Mouse (Mus musculus) heart, adult 2 months (tissue): ENCODE results near the gene Tnni3k. TPM values are rescaled to one million over a fixed set of nuclear protein-coding genes. Genes with fewer than 3 reads are reported as not detected.

Experiments used
- DNase-seq, 2 experiments: peaks; one replicate each; pipeline ENCODE4 v3.0.0; 2021
- H3K27ac ChIP-seq: fragments of 200-600 bp; 2 replicates; pipeline ENCODE4 v1.8.1; 2022
- H3K27me3 ChIP-seq: fragments of 200-500 bp; 2 replicates; pipeline ENCODE4 v1.6.1; 2012; ENCODE audit warnings: mild to moderate bottlenecking, low read length, inconsistent platforms, mixed read lengths; ENCODE audit not compliant: control insufficient read depth, insufficient read depth
- H3K36me3 ChIP-seq: fragments of 200-500 bp; 2 replicates; pipeline ENCODE4 v1.6.1; 2012; ENCODE audit warnings: low read length, inconsistent platforms; ENCODE audit not compliant: control insufficient read depth, insufficient read depth
- H3K4me1 ChIP-seq: fragments of 200-500 bp; 2 replicates; pipeline ENCODE4 v1.6.1; 2011; ENCODE audit warnings: low read length; ENCODE audit not compliant: control insufficient read depth, insufficient read depth
- H3K4me3 ChIP-seq: fragments of 200-600 bp; 2 replicates; pipeline ENCODE4 v1.8.1; 2022
- H3K79me2 ChIP-seq: fragments of 200-500 bp; replicated peaks from 2 replicates; pipeline ENCODE4 v1.6.1; 2012; ENCODE audit warnings: mild to moderate bottlenecking, inconsistent platforms, low read length, moderate library complexity, mixed read lengths; ENCODE audit not compliant: control insufficient read depth, insufficient read depth
- H3K9ac ChIP-seq: fragments of 200-500 bp; 2 replicates; pipeline ENCODE4 v1.6.1; 2012; ENCODE audit warnings: low read depth, mild to moderate bottlenecking, control low read depth, inconsistent platforms, low read length, mixed read lengths
- CTCF ChIP-seq: fragments of 200-600 bp; IDR thresholded peaks from 2 replicates; pipeline ENCODE4 v1.8.1; 2022; ENCODE audit warnings: antibody characterized with exemption, mild to moderate bottlenecking, moderate library complexity
- EP300 ChIP-seq: fragments of 200-500 bp; IDR thresholded peaks from 2 replicates; pipeline ENCODE4 v1.6.1; 2011; ENCODE audit warnings: low read depth, low read length, control low read depth; ENCODE audit not compliant: insufficient read depth
- POLR2A ChIP-seq: fragments of 200-500 bp; IDR thresholded peaks from 2 replicates; pipeline ENCODE4 v1.6.1; 2011; ENCODE audit warnings: mild to moderate bottlenecking, low read depth, low read length, control low read depth; ENCODE audit not compliant: insufficient read depth
- WGBS: fragments of 180-500 bp; shearing (Covaris S2); methylation state at CpG from one replicate; pipeline ENCODE4 v1.1.7; 2018; 5-methylcytosine and 5-hydroxymethylcytosine counted together
- intact Hi-C: fragments of 180-260 bp; cut with DNase I; formaldehyde crosslinking; loops from one replicate; pipeline ENCODE4 v1.15.1; 2025
- polyA plus RNA-seq: library from polyadenylated mRNA; depleted of rRNA; stranded (reverse); fragments of >200 nt; gene quantifications from 2 replicates; pipeline ENCODE4 v1.2.3, GENCODE M21; 2012
- total RNA-seq, 2 experiments: library from RNA; stranded (reverse); gene quantifications; 2 replicates each; pipeline ENCODE4 v1.2.3; 2021

Gene Tnni3k
- total and polyA plus RNA-seq, 3 experiments: 69.7 to 75.9 (median 69.9) TPM

- H3K27ac ChIP-seq: peak overlapping the region; percentile 16; the same call in 1 of the 2 replicates
Measured at GRCm38 (mm10) chr3:155039012-155039836, 16.0 kb downstream of the Tnni3k start.

GRCm38 (mm10) chr3:155034323-155034722 is 20.9 kb downstream of the Tnni3k start:
- no peak for TF ChIP-seq POLR2A
- TF ChIP-seq CTCF: peak; percentile 49
- no peaks in the 10 kb centered on the region; the same call in 1 of the 2 replicates for H3K36me3 ChIP-seq
- H3K27me3 ChIP-seq: no peaks in the 10 kb centered on the region
- H3K4me1 ChIP-seq: no peaks in the 10 kb centered on the region
- WGBS: 71% methylated on average over 7 of the region's 7 CpGs
- H3K79me2 ChIP-seq: no peaks in the 10 kb centered on the region
- no peak overlapping the region for H3K4me3 ChIP-seq
- intact Hi-C loops: no loop called here
- H3K9ac ChIP-seq: no peak overlapping the region
- DNase-seq: no peak
- H3K27ac ChIP-seq: no peak overlapping the region

More at GRCm38 (mm10) chr3:155039012-155039836, 16.0 kb downstream of the Tnni3k start:
- TF ChIP-seq POLR2A (no peak), CTCF (peak; percentile 56), EP300 (no peak)
- Histone ChIP-seq H3K36me3 (peaks cover 8% of the 10 kb centered on the region; the same call in 1 of the 2 replicates), H3K4me1 (peaks cover 1% of the 10 kb centered on the region; the same call in 1 of the 2 replicates), H3K79me2 (no peaks in the 10 kb centered on the region), H3K4me3 (no peak overlapping the region), H3K9ac (no peak overlapping the region), H3K27me3 (no peaks in the 10 kb centered on the region)
- intact Hi-C loops: no loop called here
- whole genome bisulfite sequencing: 48% methylated on average over 1 of the region's 1 CpGs
- peak in 1 of 2 experiments; percentile 19 for DNase-seq

- 81% methylated on average over 9 of the region's 9 CpGs for WGBS
- TF ChIP-seq EP300 (no peak), POLR2A (no peak), CTCF (no peak)
- DNase-seq: no peak
- intact Hi-C loops: no loop called here
- Histone ChIP-seq H3K79me2 (no peaks in the 10 kb centered on the region), H3K27ac (no peak overlapping the region), H3K9ac (no peak overlapping the region), H3K4me1 (no peaks in the 10 kb centered on the region), H3K4me3 (no peak overlapping the region), H3K27me3 (no peaks in the 10 kb centered on the region), H3K36me3 (no peaks in the 10 kb centered on the region)
Measured at GRCm38 (mm10) chr3:155030200-155030599, 25.0 kb downstream of the Tnni3k start.

GRCm38 (mm10) chr3:155002781-155003180 is 52.4 kb downstream of the Tnni3k start:
- Histone ChIP-seq H3K79me2 (peaks cover 1% of the 10 kb centered on the region; the same call in 1 of the 2 replicates), H3K27ac (no peak overlapping the region), H3K4me1 (no peaks in the 10 kb centered on the region), H3K36me3 (no peaks in the 10 kb centered on the region), H3K4me3 (no peak overlapping the region), H3K27me3 (no peaks in the 10 kb centered on the region), H3K9ac (no peak overlapping the region)
- intact Hi-C loops: no loop called here
- WGBS: 80% methylated on average over 4 of the region's 4 CpGs
- DNase-seq: no peak
- no peak for TF ChIP-seq POLR2A

GRCm38 (mm10) chr3:155001056-155001455 is 54.2 kb downstream of the Tnni3k start:
- no peaks in the 10 kb centered on the region for H3K27me3 ChIP-seq

GRCm38 (mm10) chr3:154992678-154993077 is 62.5 kb downstream of the Tnni3k start:
- no peaks in the 10 kb centered on the region for H3K27me3 ChIP-seq
- H3K36me3 ChIP-seq: no peaks in the 10 kb centered on the region; the same call in 1 of the 2 replicates
- H3K4me1 ChIP-seq: no peaks in the 10 kb centered on the region
- no peak overlapping the region for H3K4me3 ChIP-seq
- H3K27ac ChIP-seq: no peak overlapping the region
- no peak for DNase-seq
- no peaks in the 10 kb centered on the region for H3K79me2 ChIP-seq
- no peak for TF ChIP-seq EP300
- no peak for TF ChIP-seq CTCF
- no peak for TF ChIP-seq POLR2A
- intact Hi-C loops: no loop called here
- no peak overlapping the region for H3K9ac ChIP-seq

More at GRCm38 (mm10) chr3:155001056-155001455, 54.2 kb downstream of the Tnni3k start:
- no peak for TF ChIP-seq CTCF
- TF ChIP-seq EP300: no peak
- no peak for TF ChIP-seq POLR2A
- intact Hi-C loops: no loop called here
- no peak overlapping the region for H3K4me3 ChIP-seq
- H3K79me2 ChIP-seq: peaks cover 1% of the 10 kb centered on the region; the same call in 1 of the 2 replicates
- DNase-seq: no peak
- no peak overlapping the region for H3K9ac ChIP-seq
- H3K27ac ChIP-seq: no peak overlapping the region
- no peaks in the 10 kb centered on the region for H3K36me3 ChIP-seq
- H3K4me1 ChIP-seq: no peaks in the 10 kb centered on the region
